Mouse (Mus musculus) liver, adult 2 months (tissue): ENCODE measurements around the gene Khdc4.

ENCODE experiments used
- CTCF ChIP-seq: fragments of 200-500 bp; IDR thresholded peaks from 2 replicates; pipeline ENCODE4 v1.5.1; 2011; ENCODE audit warnings: low read depth, low read length, control low read depth
- POLR2A ChIP-seq: fragments of 200-500 bp; IDR thresholded peaks from 2 replicates; pipeline ENCODE4 v1.6.1; 2011; ENCODE audit warnings: low read length, control low read depth; ENCODE audit not compliant: insufficient read depth; ENCODE audit errors: extremely low read depth

- TF ChIP-seq CTCF (no peak), POLR2A (no peak)
Observed at GRCm38 (mm10) chr3:88698834-88699233, 13.2 kb downstream of the Khdc4 start.
